Mouse (Mus musculus): ENCODE measurements around the gene Selenop. TPM values are rescaled to one million over a fixed set of nuclear protein-coding genes. Genes with fewer than 3 reads are reported as not detected.
"Not testable (repeated sequence)": the region's sequence is repeated elsewhere in the genome, so short reads cannot be mapped to it uniquely, and the experiment has no call there.

Gene Selenop
- polyA plus RNA-seq, 1 experiment from 2014 or later = 377 TPM

DNA sequence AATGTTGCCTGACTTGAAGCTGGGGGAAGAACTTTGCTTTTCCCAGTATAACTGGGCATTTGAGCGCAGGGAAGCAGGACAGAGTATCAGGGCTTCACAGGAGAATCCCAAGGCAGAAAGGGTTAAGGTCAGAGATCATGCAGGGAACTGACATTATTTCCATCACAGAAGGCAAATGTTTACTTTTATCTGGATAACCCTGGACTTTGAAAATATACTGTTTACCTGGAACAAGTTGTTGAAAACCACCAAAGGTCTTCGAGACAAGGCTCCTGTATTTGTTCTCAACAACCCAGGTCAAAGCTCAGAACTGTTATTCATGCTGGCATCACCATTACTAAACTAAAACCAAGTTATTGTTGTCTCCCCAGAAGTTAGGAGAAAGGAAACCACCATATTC lies 32.0 kb upstream of the Selenop start:
- no peak for ATAC-seq (ENCODE audit: insufficient read depth, low FRiP score)
- no peak overlapping the region for H3K4me3 ChIP-seq (replicated peaks; ENCODE audit: low read length)
- no peak overlapping the region for H3K4me2 ChIP-seq (ENCODE audit: low read depth, low read length)
- H3K9me3 ChIP-seq (replicated peaks; ENCODE audit: control insufficient read depth, low read length) = no peaks in the 10 kb centered on the region
- 56% methylated on average over 2 of the region's 2 CpGs for WGBS
- no peaks in the 10 kb centered on the region for H3K4me1 ChIP-seq (ENCODE audit: control insufficient read depth, insufficient read depth, low read length)
- H3K27me3 ChIP-seq (ENCODE audit: control insufficient read depth, insufficient read depth, low read length) = no peaks in the 10 kb centered on the region
- no peak overlapping the region for H3K9ac ChIP-seq (ENCODE audit: low read length)
- no peak overlapping the region for H3K27ac ChIP-seq (ENCODE audit: low read length)
- H3K36me3 ChIP-seq (ENCODE audit: control insufficient read depth, insufficient read depth, low read length) = no peaks in the 10 kb centered on the region

DNA sequence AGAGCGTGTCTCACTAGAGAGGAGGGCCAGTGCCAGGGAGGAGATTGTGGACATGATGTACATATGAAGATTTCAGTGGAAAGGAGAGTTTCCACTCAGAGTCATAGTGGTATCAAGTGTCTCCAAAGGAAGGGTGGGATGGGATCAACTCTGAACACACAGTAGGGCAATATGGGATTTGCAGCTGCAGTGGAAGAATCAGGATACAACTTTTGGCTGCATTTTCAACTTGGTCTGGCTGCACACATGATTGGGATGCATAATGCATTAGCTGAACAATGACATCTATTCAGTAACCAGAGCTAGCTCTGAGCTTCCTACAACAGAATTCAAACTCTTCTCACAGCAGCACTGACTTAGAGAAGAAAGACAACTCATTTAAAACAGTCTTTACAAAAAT lies 30.4 kb upstream of the Selenop start:
- ATAC-seq (ENCODE audit: insufficient read depth, low FRiP score) = no peak
- no peak overlapping the region for H3K27ac ChIP-seq (ENCODE audit: low read length)
- H3K36me3 ChIP-seq (ENCODE audit: control insufficient read depth, insufficient read depth, low read length) = no peaks in the 10 kb centered on the region
- H3K9ac ChIP-seq (ENCODE audit: low read length) = no peak overlapping the region
- 93% methylated on average over 1 of the region's 1 CpGs for WGBS
- H3K9me3 ChIP-seq (replicated peaks; ENCODE audit: control insufficient read depth, low read length) = no peaks in the 10 kb centered on the region
- H3K4me3 ChIP-seq (replicated peaks; ENCODE audit: low read length) = no peak overlapping the region
- H3K4me2 ChIP-seq (ENCODE audit: low read depth, low read length) = no peak overlapping the region
- H3K27me3 ChIP-seq (ENCODE audit: control insufficient read depth, insufficient read depth, low read length) = no peaks in the 10 kb centered on the region
- no peaks in the 10 kb centered on the region for H3K4me1 ChIP-seq (ENCODE audit: control insufficient read depth, insufficient read depth, low read length)

DNA sequence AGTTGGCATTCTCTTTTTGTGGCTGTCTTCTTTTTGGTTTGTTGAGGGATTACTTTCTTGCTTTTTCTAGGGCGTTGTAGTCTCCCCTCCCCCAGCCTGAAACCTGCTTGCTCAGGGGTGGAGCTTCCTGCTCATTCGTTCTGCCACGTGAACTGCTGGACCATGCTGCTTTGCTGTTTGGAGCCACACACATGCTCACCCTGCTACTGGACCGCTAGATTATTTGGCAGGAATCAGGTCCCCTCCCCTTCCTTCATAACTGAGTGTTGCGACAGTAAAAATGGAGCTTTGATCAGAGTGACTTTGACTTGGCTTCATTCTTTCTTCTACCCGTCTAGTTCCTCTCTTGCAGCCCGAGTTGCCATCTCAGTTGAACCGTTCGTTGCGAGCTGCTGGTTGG lies 23.3 kb upstream of the Selenop start:
- H3K4me3 ChIP-seq (replicated peaks; ENCODE audit: low read length); H3K9ac ChIP-seq (ENCODE audit: low read length); H3K4me1 ChIP-seq (ENCODE audit: control insufficient read depth, insufficient read depth, low read length); H3K9me3 ChIP-seq (replicated peaks; ENCODE audit: control insufficient read depth, low read length); H3K27ac ChIP-seq (ENCODE audit: low read length); ATAC-seq (ENCODE audit: insufficient read depth, low FRiP score); H3K4me2 ChIP-seq (ENCODE audit: low read depth, low read length); H3K36me3 ChIP-seq (ENCODE audit: control insufficient read depth, insufficient read depth, low read length); H3K27me3 ChIP-seq (ENCODE audit: control insufficient read depth, insufficient read depth, low read length): not testable (repeated sequence)
- WGBS = 85% methylated on average over 10 of the region's 10 CpGs

DNA sequence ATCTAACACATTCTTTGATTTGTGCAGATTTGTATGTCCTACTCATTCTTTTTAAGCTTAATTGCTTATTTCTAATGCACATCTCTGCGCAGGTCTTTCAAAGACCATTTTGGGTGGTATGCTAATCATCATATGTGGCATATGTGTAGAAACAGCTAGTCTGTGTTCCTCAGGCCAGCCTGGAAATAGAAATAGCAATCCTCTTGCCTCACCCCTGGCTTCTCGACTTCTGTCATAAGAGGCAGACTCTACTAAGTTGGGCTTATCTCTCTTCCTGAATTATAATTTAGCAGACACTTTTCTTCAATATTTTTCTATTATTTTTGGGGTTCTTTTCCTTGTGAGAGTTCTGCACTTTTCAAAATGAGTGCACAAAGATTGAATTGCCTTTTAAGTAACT lies 17.7 kb upstream of the Selenop start:
- Histone ChIP-seq H3K27me3 (ENCODE audit: control insufficient read depth, insufficient read depth, low read length) (no peaks in the 10 kb centered on the region), H3K4me2 (ENCODE audit: low read depth, low read length) (no peak overlapping the region), H3K27ac (ENCODE audit: low read length) (peak overlapping the region; percentile 83), H3K9ac (ENCODE audit: low read length) (no peak overlapping the region), H3K4me3 (replicated peaks; ENCODE audit: low read length) (no peak overlapping the region), H3K9me3 (replicated peaks; ENCODE audit: control insufficient read depth, low read length) (no peaks in the 10 kb centered on the region), H3K4me1 (ENCODE audit: control insufficient read depth, insufficient read depth, low read length) (peaks cover 14% of the 10 kb centered on the region), H3K36me3 (ENCODE audit: control insufficient read depth, insufficient read depth, low read length) (no peaks in the 10 kb centered on the region)
- ATAC-seq (ENCODE audit: insufficient read depth, low FRiP score) = no peak
- WGBS = 58% methylated on average over 2 of the region's 2 CpGs

DNA sequence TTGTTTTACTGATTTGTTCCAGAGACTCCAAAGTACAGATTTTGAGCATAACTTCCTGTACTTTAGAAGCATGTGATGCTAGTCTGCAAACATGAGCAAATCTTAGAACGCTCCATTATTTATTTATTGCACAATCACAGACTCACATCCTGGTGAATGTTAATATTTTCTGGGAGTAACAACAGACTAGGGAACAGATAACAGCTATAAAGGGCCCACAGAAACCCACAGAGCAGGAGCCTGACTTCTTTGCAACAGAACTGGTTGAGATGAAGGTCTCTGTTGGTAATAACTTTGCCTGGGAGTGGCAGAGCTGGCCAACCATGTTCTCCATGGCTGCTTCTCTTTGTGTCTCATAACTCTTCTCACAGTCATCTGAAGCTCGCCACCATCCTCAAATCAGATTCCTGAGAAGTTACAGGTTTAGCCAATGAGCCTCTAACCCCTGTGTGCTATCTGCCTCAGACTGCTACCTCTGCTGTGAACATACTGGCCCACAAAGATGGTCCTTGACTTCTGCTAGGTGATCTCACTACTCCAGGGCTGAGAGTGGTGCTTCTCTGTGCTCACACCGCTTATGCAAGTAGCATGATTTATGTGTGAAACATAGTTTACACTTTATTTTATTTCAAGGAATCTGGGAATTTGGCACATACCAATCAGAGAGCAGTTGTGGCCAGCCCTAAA lies 17.2 kb upstream of the Selenop start:
- Histone ChIP-seq H3K9me3 (replicated peaks; ENCODE audit: control insufficient read depth, low read length) (no peaks in the 10 kb centered on the region), H3K4me2 (ENCODE audit: low read depth, low read length) (no peak overlapping the region), H3K4me3 (replicated peaks; ENCODE audit: low read length) (no peak overlapping the region), H3K27ac (ENCODE audit: low read length) (peak overlapping the region; percentile 93), H3K9ac (ENCODE audit: low read length) (0 out of 2 replicates have a peak overlapping the region, but pooled peaks have one; percentile 31), H3K4me1 (ENCODE audit: control insufficient read depth, insufficient read depth, low read length) (peaks cover 14% of the 10 kb centered on the region), H3K27me3 (ENCODE audit: control insufficient read depth, insufficient read depth, low read length) (no peaks in the 10 kb centered on the region), H3K36me3 (ENCODE audit: control insufficient read depth, insufficient read depth, low read length) (no peaks in the 10 kb centered on the region)
- WGBS = 41% methylated on average over 3 of the region's 3 CpGs
- ATAC-seq (ENCODE audit: insufficient read depth, low FRiP score) = peak; percentile 85

DNA sequence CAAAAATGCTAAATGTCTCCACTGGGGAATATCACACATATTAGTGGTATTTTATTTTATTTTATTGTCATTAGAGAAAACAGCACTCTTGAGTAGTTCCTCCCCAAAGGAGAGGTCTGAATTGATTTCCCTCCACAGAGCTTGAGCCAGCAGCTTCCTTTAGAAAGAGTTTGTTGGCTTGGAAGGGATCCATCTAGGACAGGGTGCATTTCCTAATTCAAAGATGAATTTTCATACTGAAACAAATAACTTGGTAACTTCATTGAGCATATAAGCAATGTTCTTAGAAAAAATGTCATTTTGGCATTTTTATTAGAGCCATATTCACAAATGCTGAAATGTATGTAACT lies 16.7 kb upstream of the Selenop start:
- ATAC-seq (ENCODE audit: insufficient read depth, low FRiP score) = no peak
- no peak overlapping the region for H3K4me3 ChIP-seq (replicated peaks; ENCODE audit: low read length)
- H3K9ac ChIP-seq (ENCODE audit: low read length) = no peak overlapping the region
- peak overlapping the region; percentile 93 for H3K27ac ChIP-seq (ENCODE audit: low read length)
- no peaks in the 10 kb centered on the region for H3K27me3 ChIP-seq (ENCODE audit: control insufficient read depth, insufficient read depth, low read length)
- no peaks in the 10 kb centered on the region for H3K9me3 ChIP-seq (replicated peaks; ENCODE audit: control insufficient read depth, low read length)
- no peaks in the 10 kb centered on the region for H3K36me3 ChIP-seq (ENCODE audit: control insufficient read depth, insufficient read depth, low read length)
- H3K4me1 ChIP-seq (ENCODE audit: control insufficient read depth, insufficient read depth, low read length) = peaks cover 14% of the 10 kb centered on the region
- no peak overlapping the region for H3K4me2 ChIP-seq (ENCODE audit: low read depth, low read length)

DNA sequence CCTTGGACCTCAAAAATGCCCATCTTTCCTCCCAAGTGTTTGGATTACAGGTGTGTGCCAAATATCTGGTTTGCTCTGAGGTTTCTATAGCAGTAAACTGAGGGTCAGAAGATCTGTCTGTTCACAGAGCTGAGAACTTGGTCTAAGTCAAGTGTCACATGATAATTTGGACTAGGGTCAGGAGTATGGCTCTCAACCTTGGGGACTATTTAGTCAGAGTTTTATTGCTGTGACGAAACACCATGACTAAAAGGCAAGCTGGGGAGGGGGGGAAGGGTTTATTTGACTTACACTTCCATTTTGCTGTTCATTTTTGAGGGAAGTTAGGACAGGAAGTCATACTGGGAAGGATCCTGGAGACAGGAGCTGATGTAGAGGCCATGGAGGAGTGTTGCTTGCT lies 9.3 kb upstream of the Selenop start:
- no peak overlapping the region for H3K4me3 ChIP-seq (replicated peaks; ENCODE audit: low read length)
- no peaks in the 10 kb centered on the region for H3K9me3 ChIP-seq (replicated peaks; ENCODE audit: control insufficient read depth, low read length)
- no peak overlapping the region for H3K9ac ChIP-seq (ENCODE audit: low read length)
- no peaks in the 10 kb centered on the region for H3K27me3 ChIP-seq (ENCODE audit: control insufficient read depth, insufficient read depth, low read length)
- no peak overlapping the region for H3K4me2 ChIP-seq (ENCODE audit: low read depth, low read length)
- no peak for ATAC-seq (ENCODE audit: insufficient read depth, low FRiP score)
- no peaks in the 10 kb centered on the region for H3K4me1 ChIP-seq (ENCODE audit: control insufficient read depth, insufficient read depth, low read length)
- 80% methylated on average over 1 of the region's 1 CpGs for WGBS
- no peaks in the 10 kb centered on the region for H3K36me3 ChIP-seq (ENCODE audit: control insufficient read depth, insufficient read depth, low read length)
- H3K27ac ChIP-seq (ENCODE audit: low read length) = no peak overlapping the region

DNA sequence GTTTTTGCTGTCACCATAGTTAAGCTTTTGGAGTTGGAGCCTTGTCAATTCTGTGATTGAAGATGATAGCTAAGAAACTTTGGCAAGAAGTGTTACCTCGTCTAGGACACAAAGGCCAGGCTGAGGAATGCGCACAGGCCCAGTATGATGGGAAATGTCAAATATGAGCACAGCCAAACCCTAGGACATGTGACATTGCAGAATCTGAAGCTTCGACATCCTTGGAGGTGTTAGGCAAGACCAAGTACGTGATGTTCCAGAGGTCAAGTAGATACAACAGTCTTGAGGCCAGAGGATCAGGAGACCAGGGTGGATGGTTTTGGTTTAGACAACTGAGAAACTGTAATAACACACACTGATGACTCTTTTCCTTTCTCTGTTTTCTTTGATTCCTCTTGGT lies 8.0 kb upstream of the Selenop start:
- Histone ChIP-seq H3K36me3 (ENCODE audit: control insufficient read depth, insufficient read depth, low read length) (no peaks in the 10 kb centered on the region), H3K9me3 (replicated peaks; ENCODE audit: control insufficient read depth, low read length) (no peaks in the 10 kb centered on the region), H3K4me1 (ENCODE audit: control insufficient read depth, insufficient read depth, low read length) (no peaks in the 10 kb centered on the region), H3K4me2 (ENCODE audit: low read depth, low read length) (no peak overlapping the region), H3K27ac (ENCODE audit: low read length) (no peak overlapping the region), H3K4me3 (replicated peaks; ENCODE audit: low read length) (no peak overlapping the region), H3K27me3 (ENCODE audit: control insufficient read depth, insufficient read depth, low read length) (no peaks in the 10 kb centered on the region), H3K9ac (ENCODE audit: low read length) (no peak overlapping the region)
- 87% methylated on average over 4 of the region's 4 CpGs for WGBS
- ATAC-seq (ENCODE audit: insufficient read depth, low FRiP score) = no peak

DNA sequence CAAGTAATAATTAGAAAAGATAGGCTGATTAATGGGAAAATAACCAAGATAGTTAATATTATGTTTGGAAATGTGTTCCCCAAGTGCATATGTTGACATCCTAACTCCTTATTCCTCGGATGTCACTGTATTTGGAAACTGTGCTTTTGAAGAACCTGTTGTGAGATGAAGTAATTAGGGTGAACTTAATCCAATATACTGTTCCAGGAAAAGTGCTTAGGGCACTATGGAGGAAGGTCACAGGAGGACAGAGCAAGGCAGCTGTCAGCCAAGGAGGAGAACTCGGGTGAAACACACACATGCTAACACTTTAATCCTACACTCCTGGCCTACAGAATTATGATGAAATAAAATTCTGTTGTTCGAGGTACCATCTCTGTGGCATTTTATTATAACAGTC lies 5.5 kb upstream of the Selenop start:
- Histone ChIP-seq H3K27ac (ENCODE audit: low read length) (no peak overlapping the region), H3K9ac (ENCODE audit: low read length) (no peak overlapping the region), H3K4me1 (ENCODE audit: control insufficient read depth, insufficient read depth, low read length) (no peaks in the 10 kb centered on the region), H3K9me3 (replicated peaks; ENCODE audit: control insufficient read depth, low read length) (no peaks in the 10 kb centered on the region), H3K27me3 (ENCODE audit: control insufficient read depth, insufficient read depth, low read length) (no peaks in the 10 kb centered on the region), H3K36me3 (ENCODE audit: control insufficient read depth, insufficient read depth, low read length) (no peaks in the 10 kb centered on the region), H3K4me2 (ENCODE audit: low read depth, low read length) (no peak overlapping the region), H3K4me3 (replicated peaks; ENCODE audit: low read length) (no peak overlapping the region)
- WGBS = 67% methylated on average over 3 of the region's 3 CpGs
- ATAC-seq (ENCODE audit: insufficient read depth, low FRiP score) = no peak

DNA sequence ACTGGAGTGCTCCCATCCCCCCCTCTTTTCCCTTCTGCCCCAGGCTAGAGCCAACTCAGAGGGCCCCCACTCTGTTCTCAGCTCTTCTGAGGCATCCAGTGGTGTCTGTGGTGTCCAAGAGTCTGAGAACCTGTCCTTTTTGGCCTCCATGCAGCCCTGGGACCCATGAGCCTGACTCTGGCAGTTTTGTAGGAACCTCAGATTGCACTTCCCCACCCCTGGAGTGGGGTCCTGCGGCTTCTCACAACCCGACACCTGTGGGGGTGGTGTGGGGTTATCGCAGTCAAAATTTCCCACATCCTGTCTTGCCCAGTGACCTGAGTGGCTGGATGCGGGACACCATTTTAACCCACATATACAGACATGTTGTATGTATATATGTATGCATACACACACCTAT lies 4.1 kb upstream of the Selenop start:
- no peak for ATAC-seq (ENCODE audit: insufficient read depth, low FRiP score)
- H3K27ac ChIP-seq (ENCODE audit: low read length) = no peak overlapping the region
- no peaks in the 10 kb centered on the region for H3K36me3 ChIP-seq (ENCODE audit: control insufficient read depth, insufficient read depth, low read length)
- H3K4me1 ChIP-seq (ENCODE audit: control insufficient read depth, insufficient read depth, low read length) = no peaks in the 10 kb centered on the region
- H3K9me3 ChIP-seq (replicated peaks; ENCODE audit: control insufficient read depth, low read length) = no peaks in the 10 kb centered on the region
- no peak overlapping the region for H3K4me2 ChIP-seq (ENCODE audit: low read depth, low read length)
- 87% methylated on average over 4 of the region's 4 CpGs for WGBS
- H3K27me3 ChIP-seq (ENCODE audit: control insufficient read depth, insufficient read depth, low read length) = no peaks in the 10 kb centered on the region
- no peak overlapping the region for H3K4me3 ChIP-seq (replicated peaks; ENCODE audit: low read length)
- no peak overlapping the region for H3K9ac ChIP-seq (ENCODE audit: low read length)

Measured in stomach, embryonic 16.5 days (tissue).